Mouse (Mus musculus): ENCODE results near the gene Plekhg5.
A peak's percentile ranks its signal among the peaks of the same experiment; 100 is the strongest.

The Plekhg5 gene

GRCm38 (mm10) chr4:152100541-152100940 lies 28.2 kb downstream of the Plekhg5 start:
- no peak for DNase-seq

DNA sequence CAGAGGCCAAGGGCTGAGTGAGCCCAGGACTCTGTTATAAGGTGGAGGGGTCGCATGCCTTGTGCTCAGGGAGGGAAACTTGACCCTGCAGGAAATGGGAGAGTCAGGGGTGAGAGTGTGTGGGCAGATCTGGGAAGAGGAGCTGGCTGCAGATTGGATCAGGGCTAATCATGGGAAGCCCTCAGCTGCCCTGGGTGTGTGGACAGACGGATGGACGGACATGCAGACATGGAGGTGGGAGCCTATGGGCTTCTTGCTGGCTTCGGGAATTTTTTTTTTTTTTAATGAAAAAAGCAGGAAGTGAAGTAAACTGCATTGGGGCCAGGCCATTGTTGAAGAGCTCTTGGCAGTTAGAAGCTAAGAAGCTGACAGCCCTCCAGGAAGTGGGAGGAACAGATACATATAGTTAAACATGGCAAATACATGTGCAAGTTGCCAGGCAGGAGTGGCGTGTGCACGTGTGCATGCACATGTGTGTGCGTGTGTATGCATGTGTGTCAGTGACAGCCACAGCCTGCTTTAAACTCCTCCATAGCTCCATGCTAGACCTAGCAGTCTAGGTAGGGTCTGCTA lies 28.9 kb downstream of the Plekhg5 start:
- no peak for DNase-seq

DNA sequence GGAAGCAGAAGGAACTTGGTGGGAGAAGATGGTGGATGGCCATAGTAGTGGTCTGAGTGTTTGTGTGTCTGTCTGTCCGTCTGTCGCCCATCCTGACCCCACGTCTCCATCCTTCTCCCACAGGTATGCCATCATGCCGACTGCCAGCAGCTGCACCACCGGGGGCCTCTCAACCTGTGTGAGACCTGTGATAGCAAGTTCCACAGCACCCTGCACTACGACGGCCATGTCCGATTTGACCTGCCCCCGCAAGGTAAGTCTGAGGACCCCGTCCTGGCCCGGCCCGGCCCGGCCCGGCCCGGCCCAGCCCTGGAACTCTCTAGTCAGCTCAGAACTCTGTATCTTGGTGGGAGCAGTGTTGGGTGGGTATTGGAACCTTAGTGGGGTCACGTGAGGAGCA lies 29.6 kb downstream of the Plekhg5 start:
- DNase-seq: no peak

DNA sequence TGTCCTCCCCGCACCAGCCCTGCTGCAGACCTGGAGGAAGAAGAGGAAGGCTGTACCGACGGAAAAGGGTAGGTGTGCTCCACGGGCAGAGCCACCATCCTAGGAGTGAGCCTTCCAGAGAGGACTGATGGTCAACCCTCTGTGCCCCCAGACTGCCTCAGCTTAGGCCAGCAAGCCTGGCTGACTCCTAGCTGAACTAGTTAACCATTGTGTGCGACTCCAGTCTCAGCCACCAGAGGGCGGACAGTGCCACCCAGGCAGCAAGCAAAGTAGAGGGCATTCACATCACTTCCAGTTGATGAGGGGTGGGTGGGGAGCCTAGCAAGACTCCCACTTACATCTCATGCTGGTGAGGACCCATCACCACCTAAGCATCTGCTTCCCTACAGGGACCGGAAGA lies 30.7 kb downstream of the Plekhg5 start:
- DNase-seq: peak; percentile 73 to 85

- no peak for DNase-seq
Measured at GRCm38 (mm10) chr4:152106746-152107145, 34.4 kb downstream of the Plekhg5 start.

- peak in 1 of 2 experiments; percentile 34 for DNase-seq
Measured at GRCm38 (mm10) chr4:152107493-152107892, 35.2 kb downstream of the Plekhg5 start.

DNA sequence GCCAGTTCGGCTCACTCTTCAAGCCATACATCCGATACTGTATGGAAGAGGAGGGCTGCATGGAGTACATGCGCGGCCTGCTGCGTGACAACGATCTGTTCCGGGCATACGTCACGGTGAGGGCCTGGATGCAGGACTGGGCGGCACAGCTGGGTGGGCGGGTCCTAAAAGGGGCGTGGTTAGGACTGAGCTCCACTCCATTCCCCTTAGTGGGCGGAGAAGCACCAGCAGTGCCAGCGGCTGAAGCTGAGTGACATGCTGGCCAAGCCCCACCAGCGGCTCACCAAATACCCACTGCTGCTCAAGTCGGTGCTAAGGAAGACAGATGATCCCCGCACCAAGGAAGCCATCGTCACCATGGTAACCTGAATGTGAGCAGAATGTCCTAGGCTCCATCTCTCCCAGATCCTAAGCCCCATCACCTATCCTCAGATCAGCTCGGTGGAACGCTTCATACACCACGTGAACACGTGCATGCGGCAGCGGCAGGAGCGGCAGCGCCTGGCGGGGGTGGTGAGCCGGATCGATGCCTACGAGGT lies 35.7 kb downstream of the Plekhg5 start:
- peak; percentile 34 to 52 for DNase-seq

DNA sequence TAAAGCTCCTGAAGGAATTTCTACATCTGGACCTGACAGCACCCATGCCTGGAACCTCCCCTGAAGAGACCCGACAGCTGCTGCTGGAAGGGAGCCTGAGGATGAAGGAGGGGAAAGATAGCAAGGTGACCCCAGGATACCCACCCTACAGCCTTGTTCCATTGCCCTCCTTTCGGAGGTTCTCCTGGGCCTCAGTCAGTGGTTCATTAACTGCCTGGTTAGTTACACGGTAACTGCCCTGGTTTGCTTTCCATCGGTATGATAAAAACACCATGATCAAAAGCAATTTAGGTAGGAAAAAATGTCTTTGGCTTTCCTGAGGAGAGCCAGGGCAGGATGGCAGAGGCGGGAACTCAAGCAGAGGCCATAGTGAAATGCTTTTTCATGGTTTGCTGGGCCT lies 36.4 kb downstream of the Plekhg5 start:
- DNase-seq: no peak

- no peak for DNase-seq
Measured at GRCm38 (mm10) chr4:152109509-152109908, 37.2 kb downstream of the Plekhg5 start.

DNA sequence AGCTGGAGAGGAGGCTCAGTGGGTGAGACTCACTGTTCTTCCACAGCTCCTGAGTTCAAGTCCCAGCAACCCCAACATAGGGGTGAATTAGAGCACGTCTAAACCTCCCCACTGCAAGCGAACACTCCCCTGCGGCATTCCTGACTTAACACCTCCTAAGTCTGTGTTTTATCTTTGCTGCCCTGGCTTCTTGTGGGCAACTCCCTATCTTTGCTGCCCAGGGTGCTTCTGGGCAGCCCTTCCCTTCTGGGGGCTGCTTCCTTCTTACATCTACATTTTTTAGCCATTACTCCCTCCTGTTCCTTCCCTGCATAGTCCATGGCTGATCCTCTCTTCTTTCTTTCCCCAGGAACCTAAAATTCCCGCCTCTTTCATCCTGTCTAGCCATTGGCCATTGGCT lies 38.4 kb downstream of the Plekhg5 start:
- DNase-seq: no peak

- no peak for DNase-seq
Measured at GRCm38 (mm10) chr4:152112329-152112728, 40.0 kb downstream of the Plekhg5 start.

DNA sequence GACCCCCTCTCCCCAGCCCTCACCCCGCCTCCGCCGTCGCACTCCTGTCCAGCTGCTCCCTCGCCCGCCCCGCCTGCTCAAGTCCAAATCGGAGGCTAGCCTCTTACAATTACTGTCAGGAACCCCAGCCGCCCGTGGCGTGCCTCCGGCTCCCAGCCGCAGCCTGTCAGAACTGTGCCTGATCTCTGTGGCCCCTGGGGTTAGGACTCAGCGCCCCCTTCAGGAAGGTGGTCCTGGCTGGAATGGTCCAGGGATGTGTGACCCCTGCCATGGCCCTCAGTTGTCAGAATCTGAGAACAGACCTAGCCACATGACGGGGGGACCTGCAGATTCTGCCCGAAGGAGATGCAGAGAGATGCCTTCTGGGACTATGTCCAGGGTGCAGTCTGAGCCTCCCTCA lies 41.8 kb downstream of the Plekhg5 start:
- no peak for DNase-seq

- DNase-seq: no peak
Measured at GRCm38 (mm10) chr4:152115921-152116612, 43.8 kb downstream of the Plekhg5 start, which contains the start of gene Tnfrsf25. TSS of gene Tnfrsf25 (plus strand) at chr4:152115934.

DNA sequence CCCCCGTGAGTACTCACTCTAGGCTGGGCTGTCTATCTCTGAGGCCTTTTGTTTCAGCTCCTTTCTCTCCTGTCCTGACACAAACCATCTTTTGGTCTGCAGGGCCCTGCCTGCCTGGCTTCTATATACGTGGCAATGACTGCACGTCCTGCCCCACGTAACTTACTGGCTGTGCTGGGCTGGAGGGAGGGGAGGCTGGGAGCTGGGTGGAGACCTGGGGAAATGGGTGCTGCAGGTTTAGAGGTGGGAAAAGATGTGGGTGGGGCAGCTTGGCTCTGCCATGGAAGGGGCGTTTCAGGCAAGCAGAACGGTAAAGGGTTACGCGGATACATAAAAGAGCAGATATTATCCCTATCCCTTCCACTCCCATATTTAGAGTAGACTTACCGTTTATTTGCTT lies 45.2 kb downstream of the Plekhg5 start:
- no peak for DNase-seq

DNA sequence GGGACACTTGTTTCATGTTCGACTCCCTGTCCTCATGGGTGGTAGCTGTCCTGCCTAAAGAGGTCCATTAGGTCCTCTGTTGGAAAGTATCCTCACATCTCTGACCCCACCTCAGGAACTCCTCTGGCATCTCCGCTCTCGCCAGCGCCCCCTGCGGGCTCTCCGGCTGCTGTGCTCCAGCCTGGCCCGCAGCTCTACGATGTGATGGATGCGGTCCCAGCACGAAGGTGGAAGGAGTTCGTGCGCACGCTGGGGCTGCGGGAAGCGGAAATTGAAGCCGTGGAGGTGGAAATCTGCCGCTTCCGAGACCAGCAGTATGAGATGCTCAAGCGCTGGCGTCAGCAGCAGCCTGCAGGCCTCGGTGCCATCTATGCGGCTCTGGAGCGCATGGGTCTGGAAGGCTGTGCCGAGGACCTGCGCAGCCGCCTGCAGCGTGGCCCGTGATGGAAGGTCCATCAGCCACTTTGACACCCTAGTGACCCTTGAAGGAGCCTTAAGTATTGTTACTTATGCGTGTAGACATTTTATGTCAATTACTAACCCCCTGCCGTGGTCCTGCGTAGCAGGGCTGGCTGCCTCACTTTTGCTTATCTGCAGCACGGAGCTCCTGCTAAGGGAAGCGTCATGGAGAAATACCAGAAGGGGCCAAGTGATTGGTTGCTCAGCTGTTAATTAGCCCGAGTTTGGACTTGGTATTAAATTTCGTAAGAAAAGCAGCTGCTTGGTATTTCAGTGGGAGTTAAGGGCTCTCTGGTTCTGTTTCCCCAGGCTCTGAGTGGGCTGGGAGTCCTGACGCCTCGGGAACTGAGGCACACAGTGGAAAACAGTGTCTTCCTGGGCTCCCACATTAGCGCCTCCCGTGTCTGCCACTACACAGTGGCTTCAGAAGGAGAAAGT lies 47.3 kb downstream of the Plekhg5 start:
- peak in 1 of 2 experiments; percentile 63 for DNase-seq

- no peak for DNase-seq
Measured at GRCm38 (mm10) chr4:152120311-152121182, 48.2 kb downstream of the Plekhg5 start.

DNA sequence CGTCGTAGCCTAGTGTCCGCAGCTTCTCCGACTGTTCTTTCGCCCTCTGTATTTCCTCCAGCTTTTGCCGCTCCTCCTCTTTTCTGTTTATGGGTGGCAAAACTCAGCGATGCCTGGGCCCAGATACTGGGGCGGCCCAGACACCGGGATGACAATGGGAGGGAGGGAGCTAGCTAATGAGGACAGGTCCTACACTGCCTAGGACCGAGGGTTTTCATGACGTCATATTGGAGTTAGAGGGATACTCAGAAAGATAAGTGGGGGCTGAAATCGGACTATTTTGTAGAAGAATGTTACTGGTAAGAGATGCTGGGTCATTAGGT lies 48.8 kb downstream of the Plekhg5 start:
- no peak for DNase-seq

DNA sequence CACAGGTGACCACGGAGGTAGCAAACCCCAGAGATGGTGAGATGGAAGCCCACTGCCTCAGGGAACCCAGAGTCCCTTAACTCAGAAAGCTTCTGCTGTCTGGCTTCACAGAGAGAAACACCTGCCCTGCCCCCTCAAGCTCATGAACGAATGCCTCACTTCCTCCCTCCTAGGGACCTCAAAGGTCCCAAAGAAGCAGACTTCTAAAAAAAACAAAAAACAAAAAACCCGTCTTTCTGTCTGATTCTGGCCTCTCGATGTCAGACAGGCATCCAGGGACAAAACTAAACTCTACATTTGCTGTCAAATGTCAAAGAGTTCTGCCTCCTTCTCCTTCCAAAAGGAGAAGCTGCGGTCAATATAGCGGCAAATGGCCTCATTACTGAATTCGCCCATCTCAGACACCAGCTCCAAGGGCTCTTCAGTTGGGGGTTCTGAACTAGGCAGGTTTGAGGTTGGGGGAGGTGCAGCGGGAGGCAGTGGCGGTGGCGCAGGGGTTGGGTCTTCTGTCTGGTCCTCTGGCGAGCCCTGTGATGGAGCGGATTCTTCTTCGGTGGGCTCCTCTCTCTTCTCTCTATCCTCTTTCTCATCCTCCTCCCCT lies 52.2 kb downstream of the Plekhg5 start:
- no peak for DNase-seq

DNA sequence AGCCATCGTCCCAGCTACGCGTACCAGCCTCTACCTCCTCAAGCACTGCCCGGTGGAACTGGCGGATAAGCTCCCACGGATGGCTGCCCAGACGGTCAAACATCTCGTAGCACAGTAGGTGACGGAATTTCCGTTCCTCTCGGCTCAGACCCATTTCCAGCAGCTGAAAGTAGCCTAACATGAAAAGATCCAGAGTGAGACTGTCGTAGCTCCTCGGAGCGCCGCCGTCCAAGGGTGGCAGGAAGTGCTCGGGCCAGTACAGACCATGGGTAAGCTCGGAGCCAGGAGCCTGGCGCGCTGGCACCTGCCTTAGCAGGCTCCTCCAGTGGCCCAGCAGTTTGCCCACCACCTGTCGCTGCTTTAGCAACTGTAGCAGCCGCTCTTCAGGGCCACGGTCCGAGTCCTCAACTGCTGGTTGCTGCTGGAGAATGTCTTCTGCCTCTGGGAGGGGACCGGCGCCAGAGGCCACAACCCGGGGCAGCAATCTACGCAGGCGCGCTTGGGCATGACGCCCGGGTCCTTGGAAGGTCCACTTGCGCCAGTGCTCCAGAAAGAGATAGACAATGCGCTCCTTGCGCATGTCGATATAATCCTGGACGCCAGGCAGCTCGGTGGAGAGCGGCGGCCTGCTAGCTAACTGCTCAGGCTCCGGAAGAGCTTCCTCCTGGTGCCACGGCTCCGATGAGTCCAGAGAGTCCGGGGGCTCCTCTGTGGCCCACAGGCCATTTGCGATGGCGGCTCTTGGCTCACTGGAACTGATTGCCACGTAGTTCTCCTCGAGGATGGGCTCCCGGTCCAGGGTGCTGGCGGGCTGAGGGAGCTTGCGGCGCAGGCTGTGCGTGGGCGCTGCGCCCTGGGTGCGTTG lies 53.1 kb downstream of the Plekhg5 start:
- DNase-seq: peak; percentile 67 to 70

DNA sequence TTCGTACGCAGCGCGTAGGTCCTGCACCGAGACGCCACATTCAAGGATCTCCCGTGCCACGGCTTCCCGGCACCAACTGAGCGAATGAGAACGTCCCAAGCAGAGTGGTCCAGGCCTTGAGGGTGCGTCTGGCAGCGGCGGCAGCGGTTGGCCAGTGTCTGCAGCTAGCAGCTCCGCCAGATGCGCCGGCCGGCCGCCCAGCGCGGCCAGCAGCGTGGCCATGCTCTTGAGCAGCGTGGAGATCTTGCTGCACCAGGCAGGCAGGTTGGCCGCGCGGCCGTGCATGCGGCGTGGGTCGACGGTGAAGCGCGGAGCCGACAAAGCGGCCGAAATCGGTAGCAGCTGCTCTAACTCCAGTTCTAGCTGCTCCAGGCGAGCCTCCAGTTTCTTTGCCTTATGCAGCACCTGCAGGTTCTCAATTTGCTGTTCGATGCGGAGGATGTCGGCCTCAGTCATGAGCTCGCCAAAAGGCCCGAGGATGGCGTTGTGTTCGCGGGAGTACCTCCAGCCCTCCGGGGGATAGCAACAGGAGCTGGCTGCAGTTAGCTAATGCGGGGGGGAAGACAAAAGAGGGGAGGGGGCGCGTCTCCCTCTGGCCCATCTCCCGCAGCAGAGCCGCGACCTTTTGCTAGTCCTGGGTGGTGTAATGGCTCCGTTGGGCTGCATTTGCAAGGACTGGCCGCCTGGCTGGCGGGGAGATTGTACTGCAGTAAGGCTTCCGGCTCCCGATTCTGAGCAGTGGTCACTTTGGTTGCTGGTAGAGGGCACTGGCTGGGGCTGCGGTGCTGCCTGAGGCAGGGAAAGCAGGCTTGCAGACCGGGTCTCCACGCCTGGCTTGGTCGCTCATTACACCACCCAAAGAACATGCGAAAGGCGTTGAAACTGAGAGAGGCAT lies 54.0 kb downstream of the Plekhg5 start:
- DNase-seq: peak in 1 of 2 experiments; percentile 31
